Mouse (Mus musculus) olfactory bulb, adult 2 months (tissue): ENCODE results near the gene Gse1. TPM values are rescaled to one million over a fixed set of nuclear protein-coding genes. Genes with fewer than 3 reads are reported as not detected.

Experiments used
- H3K27ac ChIP-seq: fragments of 200-500 bp; 2 replicates; pipeline ENCODE4 v1.5.1; 2012; ENCODE audit warnings: low read depth, low read length; ENCODE audit not compliant: insufficient read depth
- H3K4me1 ChIP-seq: fragments of 200-500 bp; 2 replicates; pipeline ENCODE4 v1.6.1; 2012; ENCODE audit warnings: low read length; ENCODE audit not compliant: control insufficient read depth, insufficient read depth
- H3K4me3 ChIP-seq: fragments of 200-500 bp; 2 replicates; pipeline ENCODE4 v1.5.1; 2012; ENCODE audit warnings: mild to moderate bottlenecking, low read depth, low read length, moderate library complexity; ENCODE audit not compliant: insufficient read depth
- CTCF ChIP-seq: fragments of 200-500 bp; IDR thresholded peaks from 2 replicates; pipeline ENCODE4 v1.5.1; 2012; ENCODE audit warnings: low read depth, mild to moderate bottlenecking, low read length, moderate library complexity; ENCODE audit not compliant: insufficient read depth
- POLR2A ChIP-seq: fragments of 200-500 bp; IDR thresholded peaks from 2 replicates; pipeline ENCODE4 v1.6.1; 2012; ENCODE audit warnings: mild to moderate bottlenecking, low read depth, low read length, moderate library complexity; ENCODE audit not compliant: insufficient read depth
- WGBS: fragments of 180-500 bp; shearing (Covaris S2); methylation state at CpG from one replicate; pipeline ENCODE4 v1.1.7; 2018; 5-methylcytosine and 5-hydroxymethylcytosine counted together
- polyA plus RNA-seq: library from polyadenylated mRNA; stranded (reverse); fragments of >200 nt; gene quantifications from 2 replicates; pipeline ENCODE4 v1.2.4, GENCODE M21; 2012; ENCODE audit warnings: low replicate concordance; ENCODE audit not compliant: missing spikeins, insufficient read depth, insufficient read length

Gse1 gene
- polyA plus RNA-seq, 1 experiment = 42.5 TPM

- WGBS = 77% methylated on average over 19 of the region's 19 CpGs
- peaks cover 10% of the 10 kb centered on the region for H3K4me1 ChIP-seq
- no peak overlapping the region for H3K27ac ChIP-seq
- H3K4me3 ChIP-seq = no peak overlapping the region
- TF ChIP-seq CTCF = no peak
- no peak for TF ChIP-seq POLR2A
Measured at GRCm38 (mm10) chr8:120574941-120575340, 346.7 kb downstream of the Gse1 start.

- 89% methylated on average over 9 of the region's 9 CpGs for whole genome bisulfite sequencing
- no peak for TF ChIP-seq POLR2A
- no peak for TF ChIP-seq CTCF
- H3K4me3 ChIP-seq = no peak overlapping the region
- no peak overlapping the region for H3K27ac ChIP-seq
- 0 out of 2 replicates have a peak, but pooled peaks cover 3% of the 10 kb centered on the region for H3K4me1 ChIP-seq
Measured at GRCm38 (mm10) chr8:120575801-120576200, 347.5 kb downstream of the Gse1 start.

GRCm38 (mm10) chr8:120577821-120578220, 349.6 kb downstream of the Gse1 start:
- WGBS = 82% methylated on average over 17 of the region's 17 CpGs
- Histone ChIP-seq H3K27ac (no peak overlapping the region), H3K4me3 (no peak overlapping the region), H3K4me1 (no peaks in the 10 kb centered on the region)
- TF ChIP-seq CTCF (no peak), POLR2A (no peak)

- Histone ChIP-seq H3K4me1 (0 out of 2 replicates have a peak, but pooled peaks cover 3% of the 10 kb centered on the region), H3K27ac (no peak overlapping the region), H3K4me3 (no peak overlapping the region)
- TF ChIP-seq CTCF (no peak), POLR2A (no peak)
- WGBS = 90% methylated on average over 8 of the region's 8 CpGs
Measured at GRCm38 (mm10) chr8:120580336-120581000, 352.2 kb downstream of the Gse1 start.

- H3K27ac ChIP-seq = no peak overlapping the region
- no peak overlapping the region for H3K4me3 ChIP-seq
- WGBS = 82% methylated on average over 12 of the region's 12 CpGs
- H3K4me1 ChIP-seq = 0 out of 2 replicates have a peak, but pooled peaks cover 3% of the 10 kb centered on the region
- no peak for TF ChIP-seq POLR2A
- TF ChIP-seq CTCF = no peak
Measured at GRCm38 (mm10) chr8:120581329-120581728, 353.1 kb downstream of the Gse1 start.

GRCm38 (mm10) chr8:120581811-120582210, 353.6 kb downstream of the Gse1 start:
- no peak overlapping the region for H3K27ac ChIP-seq
- H3K4me1 ChIP-seq = 0 out of 2 replicates have a peak, but pooled peaks cover 3% of the 10 kb centered on the region
- WGBS = 66% methylated on average over 8 of the region's 8 CpGs
- no peak for TF ChIP-seq CTCF
- no peak for TF ChIP-seq POLR2A
- H3K4me3 ChIP-seq = no peak overlapping the region

GRCm38 (mm10) chr8:120585521-120585920, 357.3 kb downstream of the Gse1 start:
- Histone ChIP-seq H3K4me1 (peaks cover 9% of the 10 kb centered on the region), H3K27ac (no peak overlapping the region), H3K4me3 (no peak overlapping the region)
- no peak for TF ChIP-seq POLR2A
- no peak for TF ChIP-seq CTCF
- 90% methylated on average over 10 of the region's 10 CpGs for WGBS

GRCm38 (mm10) chr8:120588908-120589771, 360.9 kb downstream of the Gse1 start, which contains the start of gene Gins2:
Gene Gins2, minus strand, starts transcription at chr8:120589304.
- TF ChIP-seq POLR2A = 0 out of 2 replicates have a peak, but pooled peaks have one; percentile 15
- no peak for TF ChIP-seq CTCF
- 0 out of 2 replicates have a peak within 1 kb of the TSS, but pooled peaks have one; percentile 5 for H3K27ac ChIP-seq
- H3K4me3 ChIP-seq = peak within 1 kb of the TSS; percentile 54
- under 1% methylated on average over 67 of the region's 67 CpGs for WGBS
- peaks cover 10% of the 10 kb centered on the region for H3K4me1 ChIP-seq

- peaks cover 10% of the 10 kb centered on the region for H3K4me1 ChIP-seq
- no peak overlapping the region for H3K27ac ChIP-seq
- 68% methylated on average over 2 of the region's 2 CpGs for WGBS
- TF ChIP-seq POLR2A = no peak
- no peak for TF ChIP-seq CTCF
- H3K4me3 ChIP-seq = no peak overlapping the region
Measured at GRCm38 (mm10) chr8:120589921-120590320, 361.7 kb downstream of the Gse1 start.
